Mouse (Mus musculus): ENCODE data around the gene Trim41. TPM values are rescaled to one million over a fixed set of nuclear protein-coding genes. Genes with fewer than 3 reads are reported as not detected.
"Not testable (repeated sequence)": the region's sequence is repeated elsewhere in the genome, so short reads cannot be mapped to it uniquely, and the experiment has no call there.

The Trim41 gene
- polyA plus RNA-seq, 1 experiment from 2014 or later: 6.9 TPM

GRCm38 (mm10) chr11:48851270-48851995, 34.3 kb upstream of the Trim41 start:
- no peak overlapping the region for H3K4me3 ChIP-seq (ENCODE audit: low read depth, low read length)
- 83% methylated on average over 4 of the region's 4 CpGs for WGBS
- H3K36me3 ChIP-seq (ENCODE audit: control insufficient read depth, insufficient read depth, low read length): no peaks in the 10 kb centered on the region
- no peaks in the 10 kb centered on the region for H3K9me3 ChIP-seq (replicated peaks; ENCODE audit: control insufficient read depth, low read length, poor library complexity, severe bottlenecking)
- peaks cover 21% of the 10 kb centered on the region for H3K4me1 ChIP-seq (ENCODE audit: control insufficient read depth, insufficient read depth, low read length)
- H3K9ac ChIP-seq (ENCODE audit: low read depth, low read length): no peak overlapping the region
- no peak for ATAC-seq
- no peak overlapping the region for H3K4me2 ChIP-seq (ENCODE audit: low read length)
- H3K27ac ChIP-seq (ENCODE audit: low read length): no peak overlapping the region
- no peaks in the 10 kb centered on the region for H3K27me3 ChIP-seq (ENCODE audit: control insufficient read depth, insufficient read depth, low read depth, low read length)

DNA sequence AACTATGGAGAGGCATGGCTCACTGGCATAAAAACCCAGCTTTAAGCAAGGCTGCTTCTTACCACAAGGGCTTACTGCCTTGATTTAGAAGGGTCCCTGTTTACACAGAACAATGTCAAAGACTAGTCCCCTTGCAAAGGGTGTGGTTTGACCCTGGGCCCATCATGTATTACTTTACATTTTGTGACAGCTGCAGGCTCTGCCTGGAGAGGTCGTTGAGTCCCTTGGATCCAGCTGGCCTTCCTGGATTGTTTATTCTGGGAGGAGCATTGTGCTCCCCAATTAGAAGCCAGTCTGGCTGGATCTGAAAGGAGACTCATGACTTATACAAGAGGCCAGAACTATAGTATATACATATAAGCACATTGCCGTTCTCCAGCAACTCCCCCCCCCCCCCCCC, 33.1 kb upstream of the Trim41 start:
- 60% methylated on average over 2 of the region's 2 CpGs for WGBS
- Histone ChIP-seq H3K4me3 (ENCODE audit: low read depth, low read length) (no peak overlapping the region), H3K36me3 (ENCODE audit: control insufficient read depth, insufficient read depth, low read length) (no peaks in the 10 kb centered on the region)

DNA sequence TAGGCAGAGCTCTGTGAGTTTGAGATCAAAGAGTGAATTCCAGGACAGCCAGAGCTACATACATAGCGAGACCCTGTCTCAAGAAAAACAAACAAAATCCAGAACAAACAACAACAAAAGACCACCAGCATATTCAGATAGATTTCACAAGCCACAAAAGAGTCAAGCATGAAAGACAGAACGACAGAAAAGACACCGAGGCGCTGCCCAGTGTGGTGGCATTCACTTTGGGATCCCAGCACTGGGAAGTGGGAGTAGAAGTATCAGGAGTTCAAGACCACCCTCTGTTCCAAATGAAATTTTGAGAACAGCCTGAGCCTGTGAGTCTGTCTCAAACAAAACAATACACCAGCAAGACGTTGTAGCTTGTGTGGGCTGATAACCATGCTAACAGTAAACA, 29.7 kb upstream of the Trim41 start:
- H3K4me3 ChIP-seq (ENCODE audit: low read depth, low read length): no peak overlapping the region
- H3K27me3 ChIP-seq (ENCODE audit: control insufficient read depth, insufficient read depth, low read depth, low read length): no peaks in the 10 kb centered on the region
- H3K4me1 ChIP-seq (ENCODE audit: control insufficient read depth, insufficient read depth, low read length): no peaks in the 10 kb centered on the region
- ATAC-seq: no peak
- H3K27ac ChIP-seq (ENCODE audit: low read length): no peak overlapping the region
- no peak overlapping the region for H3K9ac ChIP-seq (ENCODE audit: low read depth, low read length)
- 65% methylated on average over 5 of the region's 5 CpGs for WGBS
- H3K4me2 ChIP-seq (ENCODE audit: low read length): no peak overlapping the region
- H3K36me3 ChIP-seq (ENCODE audit: control insufficient read depth, insufficient read depth, low read length): no peaks in the 10 kb centered on the region
- no peaks in the 10 kb centered on the region for H3K9me3 ChIP-seq (replicated peaks; ENCODE audit: control insufficient read depth, low read length, poor library complexity, severe bottlenecking)

More for the DNA sequence above, 33.1 kb upstream of the Trim41 start:
- Histone ChIP-seq H3K4me1 (ENCODE audit: control insufficient read depth, insufficient read depth, low read length) (peaks cover 21% of the 10 kb centered on the region), H3K9ac (ENCODE audit: low read depth, low read length) (no peak overlapping the region), H3K9me3 (replicated peaks; ENCODE audit: control insufficient read depth, low read length, poor library complexity, severe bottlenecking) (no peaks in the 10 kb centered on the region), H3K4me2 (ENCODE audit: low read length) (no peak overlapping the region), H3K27ac (ENCODE audit: low read length) (no peak overlapping the region), H3K27me3 (ENCODE audit: control insufficient read depth, insufficient read depth, low read depth, low read length) (no peaks in the 10 kb centered on the region)
- no peak for ATAC-seq

DNA sequence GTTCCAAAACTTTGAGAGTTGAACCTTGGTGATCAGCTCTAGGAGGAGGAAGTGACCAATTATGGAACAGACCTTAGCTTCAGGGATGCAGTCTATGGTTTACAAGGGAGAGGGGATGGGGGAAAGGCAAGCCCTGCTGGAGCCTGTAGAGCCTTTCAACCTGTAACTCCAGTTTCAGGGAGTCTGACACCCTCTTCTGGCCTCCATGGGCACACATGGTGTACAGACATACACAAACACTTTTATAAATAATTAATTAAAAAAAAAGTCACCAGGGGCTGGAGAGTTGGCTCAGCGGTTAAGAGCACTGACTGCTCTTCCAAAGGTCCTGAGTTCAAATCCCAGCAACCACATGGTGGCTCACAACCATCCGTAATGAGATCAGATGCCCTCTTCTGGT, 29.2 kb upstream of the Trim41 start:
- H3K9me3 ChIP-seq (replicated peaks; ENCODE audit: control insufficient read depth, low read length, poor library complexity, severe bottlenecking); H3K27me3 ChIP-seq (ENCODE audit: control insufficient read depth, insufficient read depth, low read depth, low read length); H3K4me3 ChIP-seq (ENCODE audit: low read depth, low read length); H3K4me2 ChIP-seq (ENCODE audit: low read length); H3K36me3 ChIP-seq (ENCODE audit: control insufficient read depth, insufficient read depth, low read length); H3K4me1 ChIP-seq (ENCODE audit: control insufficient read depth, insufficient read depth, low read length); H3K9ac ChIP-seq (ENCODE audit: low read depth, low read length); H3K27ac ChIP-seq (ENCODE audit: low read length); ATAC-seq: not testable (repeated sequence)
- 78% methylated on average over 2 of the region's 2 CpGs for WGBS

GRCm38 (mm10) chr11:48845244-48845815, 28.2 kb upstream of the Trim41 start:
- 45% methylated on average over 13 of the region's 13 CpGs for WGBS
- Histone ChIP-seq H3K27me3 (ENCODE audit: control insufficient read depth, insufficient read depth, low read depth, low read length) (no peaks in the 10 kb centered on the region), H3K4me3 (ENCODE audit: low read depth, low read length) (no peak overlapping the region), H3K9ac (ENCODE audit: low read depth, low read length) (no peak overlapping the region), H3K4me1 (ENCODE audit: control insufficient read depth, insufficient read depth, low read length) (no peaks in the 10 kb centered on the region), H3K9me3 (replicated peaks; ENCODE audit: control insufficient read depth, low read length, poor library complexity, severe bottlenecking) (no peaks in the 10 kb centered on the region), H3K36me3 (ENCODE audit: control insufficient read depth, insufficient read depth, low read length) (no peaks in the 10 kb centered on the region), H3K4me2 (ENCODE audit: low read length) (no peak overlapping the region), H3K27ac (ENCODE audit: low read length) (no peak overlapping the region)
- ATAC-seq: no peak

- H3K27me3 ChIP-seq (ENCODE audit: control insufficient read depth, insufficient read depth, low read depth, low read length): no peaks in the 10 kb centered on the region
- no peak overlapping the region for H3K27ac ChIP-seq (ENCODE audit: low read length)
- WGBS: 54% methylated on average over 6 of the region's 6 CpGs
- H3K4me1 ChIP-seq (ENCODE audit: control insufficient read depth, insufficient read depth, low read length): no peaks in the 10 kb centered on the region
- no peak overlapping the region for H3K9ac ChIP-seq (ENCODE audit: low read depth, low read length)
- H3K9me3 ChIP-seq (replicated peaks; ENCODE audit: control insufficient read depth, low read length, poor library complexity, severe bottlenecking): no peaks in the 10 kb centered on the region
- no peak overlapping the region for H3K4me3 ChIP-seq (ENCODE audit: low read depth, low read length)
- no peak overlapping the region for H3K4me2 ChIP-seq (ENCODE audit: low read length)
- ATAC-seq: no peak
- no peaks in the 10 kb centered on the region for H3K36me3 ChIP-seq (ENCODE audit: control insufficient read depth, insufficient read depth, low read length)
Measured at GRCm38 (mm10) chr11:48844309-48844708, 27.2 kb upstream of the Trim41 start.

DNA sequence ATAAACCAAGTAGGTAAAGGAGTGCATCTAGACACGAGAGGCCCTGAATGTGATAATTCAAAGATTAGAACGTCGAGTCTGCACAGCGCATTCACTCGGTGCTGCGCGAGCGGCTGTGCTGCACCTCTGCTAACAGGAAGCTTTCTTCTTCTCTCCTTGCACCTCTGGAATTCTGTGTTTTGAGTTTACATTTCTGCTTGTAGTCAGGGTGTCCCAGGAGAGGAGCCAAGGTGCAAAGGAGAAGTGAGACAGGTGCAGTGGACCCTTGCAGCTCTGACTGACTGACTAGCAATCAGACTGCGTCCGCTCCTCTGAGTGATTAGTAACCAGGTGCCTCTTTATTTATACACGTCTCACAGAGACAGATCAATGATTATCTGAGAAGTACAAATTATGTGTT, 26.0 kb upstream of the Trim41 start:
- Histone ChIP-seq H3K9me3 (replicated peaks; ENCODE audit: control insufficient read depth, low read length, poor library complexity, severe bottlenecking) (no peaks in the 10 kb centered on the region), H3K9ac (ENCODE audit: low read depth, low read length) (no peak overlapping the region), H3K4me1 (ENCODE audit: control insufficient read depth, insufficient read depth, low read length) (peaks cover 5% of the 10 kb centered on the region), H3K27ac (ENCODE audit: low read length) (no peak overlapping the region), H3K4me3 (ENCODE audit: low read depth, low read length) (no peak overlapping the region), H3K36me3 (ENCODE audit: control insufficient read depth, insufficient read depth, low read length) (no peaks in the 10 kb centered on the region), H3K27me3 (ENCODE audit: control insufficient read depth, insufficient read depth, low read depth, low read length) (no peaks in the 10 kb centered on the region), H3K4me2 (ENCODE audit: low read length) (no peak overlapping the region)
- WGBS: 84% methylated on average over 11 of the region's 11 CpGs
- ATAC-seq: no peak

DNA sequence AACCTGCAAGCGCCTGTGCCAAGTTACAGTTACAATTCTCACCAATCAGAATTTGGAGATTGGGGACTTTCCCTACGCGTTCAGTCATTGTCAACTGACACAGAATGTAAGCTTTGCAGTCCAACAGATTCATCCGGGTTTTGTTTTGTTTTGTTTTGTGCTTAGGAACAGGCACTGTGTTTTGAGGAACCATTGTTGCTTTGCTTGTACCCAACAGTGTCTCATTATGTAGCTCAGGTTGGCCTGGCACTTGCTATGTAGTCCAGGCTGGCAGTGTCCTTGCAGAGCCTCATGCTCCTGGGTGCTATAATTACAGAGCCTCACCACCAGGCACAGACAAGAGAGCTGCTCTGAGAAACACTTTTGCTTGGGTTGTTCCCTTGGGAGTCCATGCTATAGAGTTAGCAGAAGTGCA, 25.2 kb upstream of the Trim41 start:
- ATAC-seq: no peak
- 82% methylated on average over 4 of the region's 4 CpGs for WGBS

DNA sequence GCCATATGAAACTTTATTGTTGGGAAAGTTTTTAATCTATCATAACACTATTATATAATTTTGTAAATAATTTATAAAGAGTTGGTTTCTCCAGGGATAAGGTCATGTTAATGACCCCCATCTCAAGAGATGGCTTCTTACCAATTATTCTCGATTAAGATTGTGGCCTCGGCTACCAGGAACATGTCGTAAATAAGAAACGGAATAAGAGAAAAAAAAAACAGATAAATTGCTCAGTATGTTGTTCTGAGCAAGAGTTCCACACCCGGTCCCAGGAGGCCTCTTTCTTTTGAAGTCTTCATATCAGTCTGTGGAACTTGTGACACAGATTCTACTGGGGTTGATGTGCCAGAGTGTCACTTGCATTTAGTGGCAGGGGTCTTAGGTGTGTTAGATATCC, 24.1 kb upstream of the Trim41 start:
- 92% methylated on average over 5 of the region's 5 CpGs for WGBS
- Histone ChIP-seq H3K4me2 (ENCODE audit: low read length) (no peak overlapping the region), H3K9ac (ENCODE audit: low read depth, low read length) (no peak overlapping the region), H3K9me3 (replicated peaks; ENCODE audit: control insufficient read depth, low read length, poor library complexity, severe bottlenecking) (no peaks in the 10 kb centered on the region), H3K4me1 (ENCODE audit: control insufficient read depth, insufficient read depth, low read length) (peaks cover 9% of the 10 kb centered on the region), H3K4me3 (ENCODE audit: low read depth, low read length) (no peak overlapping the region), H3K27me3 (ENCODE audit: control insufficient read depth, insufficient read depth, low read depth, low read length) (no peaks in the 10 kb centered on the region; the same call in 1 of the 2 replicates), H3K27ac (ENCODE audit: low read length) (no peak overlapping the region), H3K36me3 (ENCODE audit: control insufficient read depth, insufficient read depth, low read length) (no peaks in the 10 kb centered on the region)
- ATAC-seq: no peak

More for the DNA sequence above, 25.2 kb upstream of the Trim41 start:
- Histone ChIP-seq H3K27ac (ENCODE audit: low read length) (no peak overlapping the region), H3K27me3 (ENCODE audit: control insufficient read depth, insufficient read depth, low read depth, low read length) (no peaks in the 10 kb centered on the region), H3K4me3 (ENCODE audit: low read depth, low read length) (no peak overlapping the region), H3K9ac (ENCODE audit: low read depth, low read length) (no peak overlapping the region), H3K4me1 (ENCODE audit: control insufficient read depth, insufficient read depth, low read length) (peaks cover 5% of the 10 kb centered on the region), H3K36me3 (ENCODE audit: control insufficient read depth, insufficient read depth, low read length) (no peaks in the 10 kb centered on the region), H3K4me2 (ENCODE audit: low read length) (no peak overlapping the region), H3K9me3 (replicated peaks; ENCODE audit: control insufficient read depth, low read length, poor library complexity, severe bottlenecking) (no peaks in the 10 kb centered on the region)

Measured in midbrain, embryonic 16.5 days (tissue).